Mouse (Mus musculus): ENCODE measurements around the gene Antxr1. TPM values are rescaled to one million over a fixed set of nuclear protein-coding genes. Genes with fewer than 3 reads are reported as not detected.

The Antxr1 gene
- polyA plus RNA-seq (2012; ENCODE audit: insufficient read depth, insufficient read length, missing spikeins), result 3.8 and 6.6 TPM in 2 replicates

- Histone ChIP-seq H3K27ac (replicated peaks; ENCODE audit: low read depth, low read length) (peak within 1 kb of the TSS; percentile 41; the same call in 1 of the 2 replicates), H3K4me3 (ENCODE audit: insufficient read depth, low read depth, low read length) (peak within 1 kb of the TSS; percentile 65), H3K4me1 (ENCODE audit: control insufficient read depth, insufficient read depth, insufficient read length, low read length) (no peaks in the 10 kb centered on the region)
Observed at GRCm38 (mm10) chr6:87335091-87335934, at the start of gene Antxr1. TSS of gene Antxr1 (minus strand) at chr6:87335821.

GRCm38 (mm10) chr6:87384761-87385160 lies 49.1 kb upstream of the Antxr1 start:
- Histone ChIP-seq H3K27ac (replicated peaks; ENCODE audit: low read depth, low read length) (no peak overlapping the region), H3K4me3 (ENCODE audit: insufficient read depth, low read depth, low read length) (no peak overlapping the region), H3K4me1 (ENCODE audit: control insufficient read depth, insufficient read depth, insufficient read length, low read length) (no peaks in the 10 kb centered on the region)

- Histone ChIP-seq H3K4me3 (ENCODE audit: insufficient read depth, low read depth, low read length) (no peak overlapping the region), H3K27ac (replicated peaks; ENCODE audit: low read depth, low read length) (no peak overlapping the region)
Observed at GRCm38 (mm10) chr6:87383926-87384691, 48.5 kb upstream of the Antxr1 start.

GRCm38 (mm10) chr6:87373057-87373456 lies 37.4 kb upstream of the Antxr1 start, which contains the start of gene Gkn2:
TSS of gene Gkn2 (plus strand) at chr6:87373357.
- H3K27ac ChIP-seq (replicated peaks; ENCODE audit: low read depth, low read length), result no peak within 1 kb of the TSS
- H3K4me3 ChIP-seq (ENCODE audit: insufficient read depth, low read depth, low read length), result no peak within 1 kb of the TSS
- H3K4me1 ChIP-seq (ENCODE audit: control insufficient read depth, insufficient read depth, insufficient read length, low read length), result no peaks in the 10 kb centered on the region

More at GRCm38 (mm10) chr6:87383926-87384691, 48.5 kb upstream of the Antxr1 start:
- no peaks in the 10 kb centered on the region for H3K4me1 ChIP-seq (ENCODE audit: control insufficient read depth, insufficient read depth, insufficient read length, low read length)

GRCm38 (mm10) chr6:87369223-87369622 lies 33.6 kb upstream of the Antxr1 start:
- Histone ChIP-seq H3K27ac (replicated peaks; ENCODE audit: low read depth, low read length) (no peak overlapping the region), H3K4me3 (ENCODE audit: insufficient read depth, low read depth, low read length) (no peak overlapping the region), H3K4me1 (ENCODE audit: control insufficient read depth, insufficient read depth, insufficient read length, low read length) (no peaks in the 10 kb centered on the region)

GRCm38 (mm10) chr6:87354441-87354840 lies 18.8 kb upstream of the Antxr1 start:
- no peak overlapping the region for H3K4me3 ChIP-seq (ENCODE audit: insufficient read depth, low read depth, low read length)
- H3K27ac ChIP-seq (replicated peaks; ENCODE audit: low read depth, low read length), result no peak overlapping the region
- H3K4me1 ChIP-seq (ENCODE audit: control insufficient read depth, insufficient read depth, insufficient read length, low read length), result no peaks in the 10 kb centered on the region

- Histone ChIP-seq H3K4me1 (ENCODE audit: control insufficient read depth, insufficient read depth, insufficient read length, low read length) (no peaks in the 10 kb centered on the region), H3K27ac (replicated peaks; ENCODE audit: low read depth, low read length) (no peak within 1 kb of the TSS), H3K4me3 (ENCODE audit: insufficient read depth, low read depth, low read length) (no peak within 1 kb of the TSS)
Observed at GRCm38 (mm10) chr6:87350829-87351228, 15.2 kb upstream of the Antxr1 start, which contains the start of gene Gkn1. TSS of gene Gkn1 (minus strand) at chr6:87350942.

- no peak overlapping the region for H3K27ac ChIP-seq (replicated peaks; ENCODE audit: low read depth, low read length)
- no peak overlapping the region for H3K4me3 ChIP-seq (ENCODE audit: insufficient read depth, low read depth, low read length)
- no peaks in the 10 kb centered on the region for H3K4me1 ChIP-seq (ENCODE audit: control insufficient read depth, insufficient read depth, insufficient read length, low read length)
Observed at GRCm38 (mm10) chr6:87335935-87336295, 294 bp upstream of the Antxr1 start.

- Histone ChIP-seq H3K4me1 (ENCODE audit: control insufficient read depth, insufficient read depth, insufficient read length, low read length) (no peaks in the 10 kb centered on the region), H3K4me3 (ENCODE audit: insufficient read depth, low read depth, low read length) (peak overlapping the region; percentile 65), H3K27ac (replicated peaks; ENCODE audit: low read depth, low read length) (no peak overlapping the region)
Observed at GRCm38 (mm10) chr6:87334361-87335090, 1.1 kb downstream of the Antxr1 start.

- Histone ChIP-seq H3K4me1 (ENCODE audit: control insufficient read depth, insufficient read depth, insufficient read length, low read length) (no peaks in the 10 kb centered on the region), H3K27ac (replicated peaks; ENCODE audit: low read depth, low read length) (no peak overlapping the region), H3K4me3 (ENCODE audit: insufficient read depth, low read depth, low read length) (no peak overlapping the region)
Observed at GRCm38 (mm10) chr6:87332380-87332779, 3.2 kb downstream of the Antxr1 start.

GRCm38 (mm10) chr6:87328265-87329173 lies 7.1 kb downstream of the Antxr1 start:
- no peaks in the 10 kb centered on the region for H3K4me1 ChIP-seq (ENCODE audit: control insufficient read depth, insufficient read depth, insufficient read length, low read length)
- no peak overlapping the region for H3K4me3 ChIP-seq (ENCODE audit: insufficient read depth, low read depth, low read length)
- H3K27ac ChIP-seq (replicated peaks; ENCODE audit: low read depth, low read length), result no peak overlapping the region

- no peak overlapping the region for H3K4me3 ChIP-seq (ENCODE audit: insufficient read depth, low read depth, low read length)
- H3K27ac ChIP-seq (replicated peaks; ENCODE audit: low read depth, low read length), result no peak overlapping the region
- no peaks in the 10 kb centered on the region for H3K4me1 ChIP-seq (ENCODE audit: control insufficient read depth, insufficient read depth, insufficient read length, low read length)
Observed at GRCm38 (mm10) chr6:87326932-87327331, 8.7 kb downstream of the Antxr1 start.

- Histone ChIP-seq H3K4me1 (ENCODE audit: control insufficient read depth, insufficient read depth, insufficient read length, low read length) (no peaks in the 10 kb centered on the region), H3K27ac (replicated peaks; ENCODE audit: low read depth, low read length) (no peak overlapping the region), H3K4me3 (ENCODE audit: insufficient read depth, low read depth, low read length) (no peak overlapping the region)
Observed at GRCm38 (mm10) chr6:87323381-87323780, 12.2 kb downstream of the Antxr1 start.

- no peak overlapping the region for H3K4me3 ChIP-seq (ENCODE audit: insufficient read depth, low read depth, low read length)
- H3K27ac ChIP-seq (replicated peaks; ENCODE audit: low read depth, low read length), result no peak overlapping the region
- H3K4me1 ChIP-seq (ENCODE audit: control insufficient read depth, insufficient read depth, insufficient read length, low read length), result no peaks in the 10 kb centered on the region
Observed at GRCm38 (mm10) chr6:87318651-87319050, 17.0 kb downstream of the Antxr1 start.

Measured in brown adipose tissue, adult 24 weeks (tissue).